Mouse (Mus musculus): ENCODE data around the gene Cdh8.

GRCm38 (mm10) chr8:99234372-99234771, 181.9 kb downstream of the Cdh8 start:
- TF ChIP-seq GATA1 (IDR thresholded peaks at IDR 0.05; ENCODE audit: borderline replicate concordance, low read length) (no peak), FLI1 (IDR thresholded peaks at IDR 0.05; ENCODE audit: low read length) (no peak)

All from megakaryocyte, embryonic 14.5 days (primary cell).